Mouse (Mus musculus) kidney, embryonic 16.5 days (tissue): ENCODE data around the gene Slc25a34. TPM values are rescaled to one million over a fixed set of nuclear protein-coding genes. Genes with fewer than 3 reads are reported as not detected.
A peak's percentile ranks its signal among the peaks of the same experiment; 100 is the strongest.

Experiments used
- ATAC-seq: fragments of 200-750 bp; cut with Nextera tagmentation; 2 replicates; pipeline ENCODE4 v1.8.0; 2017; ENCODE audit warnings: moderate TSS enrichment; ENCODE audit not compliant: low FRiP score, low TSS enrichment
- H3K27ac ChIP-seq: fragments of 300-500 bp; sonication (generic); 2 replicates; pipeline ENCODE4 v1.5.1; 2014; ENCODE audit warnings: low read length
- H3K27me3 ChIP-seq: fragments of 300-500 bp; sonication (generic); 2 replicates; pipeline ENCODE4 v1.6.1; 2014; ENCODE audit warnings: low read length, control low read depth, mixed read lengths; ENCODE audit not compliant: insufficient read depth
- H3K36me3 ChIP-seq: fragments of 300-500 bp; sonication (generic); 2 replicates; pipeline ENCODE4 v1.6.1; 2014; ENCODE audit warnings: low read length, control low read depth, mixed read lengths; ENCODE audit not compliant: insufficient read depth
- H3K4me1 ChIP-seq: fragments of 300-500 bp; sonication (generic); 2 replicates; pipeline ENCODE4 v1.6.1; 2014; ENCODE audit warnings: low read length, control low read depth, mixed read lengths; ENCODE audit not compliant: insufficient read depth
- H3K4me2 ChIP-seq: fragments of 300-500 bp; sonication (generic); replicated peaks from 2 replicates; pipeline ENCODE4 v1.6.1; 2014; ENCODE audit warnings: low read depth, low read length
- H3K4me3 ChIP-seq: fragments of 300-500 bp; sonication (generic); 2 replicates; pipeline ENCODE4 v1.5.1; 2014; ENCODE audit warnings: mild to moderate bottlenecking, low read length
- H3K9ac ChIP-seq: fragments of 300-500 bp; sonication (generic); replicated peaks from 2 replicates; pipeline ENCODE4 v1.6.1; 2014; ENCODE audit warnings: low read length
- H3K9me3 ChIP-seq: fragments of 300-500 bp; sonication (generic); 2 replicates; pipeline ENCODE4 v1.6.1; 2016; ENCODE audit warnings: low read length, control low read depth
- WGBS: fragments of 180-500 bp; shearing (Covaris S2); extraction: QIAGEN DNeasy Blood & Tissue Kit; methylation state at CpG from one replicate; pipeline ENCODE4 v1.1.7; 2014; 5-methylcytosine and 5-hydroxymethylcytosine counted together
- polyA plus RNA-seq: library from polyadenylated mRNA; unstranded; fragments of >200 nt; fragmentation: Nextera tagmentation; extraction: Ambion mirVana; gene quantifications from 2 replicates; pipeline ENCODE4 v1.2.1, GENCODE M21; 2015

Slc25a34 gene
- 0.54 and 0.69 TPM in 2 replicates for polyA plus RNA-seq

DNA sequence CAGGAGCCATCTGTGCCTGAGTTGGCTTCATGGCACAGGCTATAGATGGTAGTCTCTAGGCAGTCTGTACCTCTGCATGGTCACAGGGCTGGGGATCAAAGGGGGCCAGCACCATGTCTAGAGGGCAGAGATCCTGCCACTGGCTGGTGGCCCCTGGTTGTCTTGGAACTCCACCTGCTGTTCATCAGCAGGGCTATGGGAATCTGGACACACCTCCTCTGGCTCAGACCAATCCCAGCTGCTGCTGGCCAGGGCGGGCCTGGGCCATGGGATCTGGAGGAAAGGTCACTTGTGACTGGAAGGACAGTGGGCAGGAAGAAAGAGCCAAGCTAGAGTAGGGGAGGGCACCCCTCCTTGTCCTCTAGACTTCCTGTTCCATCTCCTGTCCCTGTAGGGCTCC is at the start of gene Slc25a34:
Gene Slc25a34 (minus strand): TSS at position 156 of the 400 bp plus-strand sequence.
- ATAC-seq, result peak; percentile 74
- H3K4me3 ChIP-seq, result no peak within 1 kb of the TSS
- peak within 1 kb of the TSS; percentile 55 for H3K27ac ChIP-seq

DNA sequence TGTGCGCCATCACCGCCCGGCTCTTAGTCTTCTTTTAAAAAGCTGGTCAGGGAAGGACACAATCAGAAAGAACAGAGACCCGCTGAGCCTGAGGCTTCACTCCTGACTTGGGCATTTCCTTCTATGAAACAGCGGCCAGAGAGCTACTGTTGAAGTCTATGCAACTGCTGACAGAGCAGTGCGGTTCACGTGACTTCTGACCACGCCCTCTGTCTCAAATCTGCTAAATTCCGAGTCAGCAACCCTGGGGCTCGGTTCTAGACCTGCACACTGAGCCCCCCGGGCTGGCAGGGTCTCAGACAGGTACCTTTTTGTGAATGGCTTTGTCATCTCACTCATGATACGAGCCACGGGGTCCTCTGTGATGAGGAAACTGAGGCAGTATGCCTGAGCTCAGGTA is 48.7 kb upstream of the Slc25a34 start:
- ATAC-seq, result no peak
- Histone ChIP-seq H3K9me3 (no peaks in the 10 kb centered on the region), H3K9ac (no peak overlapping the region), H3K27ac (no peak overlapping the region), H3K4me3 (no peak overlapping the region), H3K4me2 (no peak overlapping the region), H3K36me3 (no peaks in the 10 kb centered on the region), H3K27me3 (no peaks in the 10 kb centered on the region), H3K4me1 (no peaks in the 10 kb centered on the region)
- 82% methylated on average over 13 of the region's 13 CpGs for WGBS

More for the DNA sequence above, at the start of gene Slc25a34:
- peaks cover 10% of the 10 kb centered on the region for H3K4me1 ChIP-seq
- H3K4me2 ChIP-seq, result no peak within 1 kb of the TSS
- H3K36me3 ChIP-seq, result peaks cover 23% of the 10 kb centered on the region
- H3K27me3 ChIP-seq, result no peaks in the 10 kb centered on the region
- H3K9ac ChIP-seq, result no peak within 1 kb of the TSS
- 24% methylated on average over 1 of the region's 1 CpGs for WGBS
- no peaks in the 10 kb centered on the region for H3K9me3 ChIP-seq

DNA sequence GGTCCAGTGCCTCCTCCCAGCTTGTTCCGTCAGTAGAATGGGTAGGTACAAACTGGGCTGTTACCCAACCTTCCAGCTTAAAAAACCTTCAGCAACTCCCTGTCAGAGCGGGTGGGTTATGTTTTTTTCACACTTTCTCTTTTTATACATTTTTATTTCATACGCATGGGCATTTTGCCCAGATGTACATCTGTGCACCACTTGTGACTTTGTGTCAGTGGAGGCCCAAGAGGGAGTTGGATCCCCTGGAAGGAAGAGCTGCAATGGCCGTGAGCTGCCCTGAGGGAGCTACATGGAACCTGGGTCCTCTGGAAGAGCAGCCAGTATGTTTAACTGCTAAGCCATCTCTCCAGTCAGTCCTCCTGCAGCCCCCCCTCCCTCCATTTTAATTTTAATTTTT is 47.8 kb upstream of the Slc25a34 start:
- Histone ChIP-seq H3K4me2 (no peak overlapping the region), H3K4me1 (no peaks in the 10 kb centered on the region), H3K4me3 (no peak overlapping the region), H3K27ac (no peak overlapping the region), H3K9me3 (no peaks in the 10 kb centered on the region), H3K27me3 (no peaks in the 10 kb centered on the region), H3K9ac (no peak overlapping the region), H3K36me3 (no peaks in the 10 kb centered on the region)
- WGBS, result 73% methylated on average over 4 of the region's 4 CpGs
- no peak for ATAC-seq

DNA sequence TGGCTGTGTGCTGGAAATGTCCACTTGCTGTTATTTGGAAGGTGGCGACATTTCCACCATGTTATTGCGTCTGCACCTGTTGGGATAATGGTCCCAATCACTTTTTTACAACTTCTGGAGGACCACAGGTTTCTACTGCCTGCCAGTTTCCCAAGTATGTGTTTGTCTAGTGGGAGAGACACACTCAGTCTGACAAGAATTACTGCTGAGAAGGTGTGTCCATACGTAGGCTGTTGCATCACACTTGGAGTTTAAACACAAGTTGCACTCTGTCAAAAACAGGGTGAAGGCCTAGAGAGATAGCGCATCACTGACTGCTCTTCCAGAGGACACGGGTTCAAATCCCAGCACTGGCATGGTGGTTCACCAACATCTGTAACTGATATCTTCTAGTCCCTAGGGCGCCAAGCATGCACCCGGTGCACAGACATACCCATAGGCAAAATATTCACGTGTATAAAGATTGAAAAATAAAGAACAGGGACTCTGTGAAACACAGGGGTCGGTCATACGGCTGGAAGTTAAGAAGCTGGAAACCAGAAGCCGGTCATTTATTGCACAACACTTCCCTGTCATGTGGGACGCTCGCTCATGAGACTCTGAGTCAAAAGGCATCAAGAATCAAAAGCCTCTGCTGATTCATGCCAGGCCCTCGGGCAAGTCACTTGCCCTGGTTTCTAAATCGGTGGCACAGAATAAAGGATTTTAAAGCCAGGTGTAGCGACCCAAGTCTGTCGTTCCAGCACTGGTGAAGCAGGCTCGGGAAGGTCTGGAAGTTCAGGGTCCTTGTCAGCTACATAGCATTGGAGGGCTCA is 46.5 kb upstream of the Slc25a34 start:
- 83% methylated on average over 18 of the region's 18 CpGs for WGBS
- H3K27ac ChIP-seq, result no peak overlapping the region

DNA sequence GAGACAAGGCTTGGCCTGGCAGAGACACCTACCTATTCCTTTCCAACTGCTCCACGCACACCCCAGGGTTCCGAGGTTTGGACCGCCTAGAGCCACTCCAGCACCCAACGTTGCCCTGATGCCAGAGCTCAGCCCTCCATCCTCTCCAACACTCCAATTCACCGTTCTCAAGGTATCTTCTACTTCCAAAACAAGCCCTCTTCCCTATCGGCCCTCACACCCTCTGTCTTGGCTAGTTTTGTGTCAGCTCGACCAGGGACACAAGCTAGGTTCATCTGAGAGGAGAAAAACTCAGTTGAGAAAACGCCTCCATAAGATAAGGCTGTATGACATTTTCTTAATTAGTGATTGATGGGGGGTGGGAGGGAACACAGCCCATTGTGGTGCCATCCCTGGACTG is 41.2 kb upstream of the Slc25a34 start, which contains the start of gene Plekhm2:
Gene Plekhm2 (minus strand): TSS at position 101 of the 400 bp plus-strand sequence.
- Histone ChIP-seq H3K36me3 (0 out of 2 replicates have a peak, but pooled peaks cover 10% of the 10 kb centered on the region), H3K9ac (peak within 1 kb of the TSS; percentile 97), H3K27ac (peak within 1 kb of the TSS; percentile 74), H3K4me1 (peaks cover 14% of the 10 kb centered on the region), H3K4me2 (peak within 1 kb of the TSS; percentile 95), H3K9me3 (no peaks in the 10 kb centered on the region), H3K27me3 (no peaks in the 10 kb centered on the region), H3K4me3 (peak within 1 kb of the TSS; percentile 64)
- peak; percentile 24; the same call in 1 of the 2 replicates for ATAC-seq
- 69% methylated on average over 8 of the region's 8 CpGs for WGBS

More for the DNA sequence above, 46.5 kb upstream of the Slc25a34 start:
- H3K36me3 ChIP-seq, result no peaks in the 10 kb centered on the region
- no peak overlapping the region for H3K4me2 ChIP-seq
- H3K4me3 ChIP-seq, result no peak overlapping the region
- no peak for ATAC-seq
- no peaks in the 10 kb centered on the region for H3K27me3 ChIP-seq
- no peaks in the 10 kb centered on the region for H3K4me1 ChIP-seq
- H3K9me3 ChIP-seq, result no peaks in the 10 kb centered on the region
- H3K9ac ChIP-seq, result no peak overlapping the region

DNA sequence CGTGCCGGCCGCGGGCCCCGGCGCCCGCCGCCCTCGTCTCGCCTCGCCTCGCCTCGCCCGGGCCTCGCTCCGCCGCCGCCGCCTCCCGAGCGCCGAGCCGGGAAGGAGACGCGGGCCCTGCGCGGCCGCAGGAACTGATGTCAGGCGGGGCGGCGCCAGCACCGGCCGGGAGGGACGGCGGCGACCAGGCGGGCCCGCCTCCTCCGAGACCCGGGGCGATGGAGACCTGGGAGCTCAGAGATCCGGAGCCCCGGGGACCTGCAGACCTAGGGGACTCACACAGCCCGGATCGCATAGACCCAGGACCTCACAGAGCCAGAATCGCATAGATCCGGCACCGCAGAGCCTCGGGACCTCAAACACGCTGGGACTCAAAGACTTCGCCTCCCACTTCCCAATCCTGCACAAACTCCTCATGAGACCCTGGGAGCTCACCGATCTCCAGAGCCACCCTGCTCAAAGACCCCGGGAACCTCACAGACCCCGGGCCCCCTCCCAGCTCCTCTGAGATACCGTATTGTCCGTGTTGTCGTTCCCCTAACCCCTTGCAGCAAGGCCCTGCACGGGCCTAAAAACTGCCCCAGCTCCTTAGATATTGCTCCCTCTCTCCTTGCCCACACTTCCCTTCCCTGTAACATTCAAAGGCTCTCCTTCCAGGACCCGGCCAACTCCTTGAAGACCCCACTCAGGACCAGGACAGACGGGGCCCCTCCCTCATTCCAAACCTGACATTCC is 40.6 kb upstream of the Slc25a34 start:
- Histone ChIP-seq H3K4me1 (peaks cover 14% of the 10 kb centered on the region), H3K9ac (peak overlapping the region; percentile 97), H3K27me3 (no peaks in the 10 kb centered on the region), H3K4me3 (peak overlapping the region; percentile 64), H3K4me2 (peak overlapping the region; percentile 95), H3K9me3 (no peaks in the 10 kb centered on the region), H3K36me3 (0 out of 2 replicates have a peak, but pooled peaks cover 10% of the 10 kb centered on the region), H3K27ac (peak overlapping the region; percentile 74)
- ATAC-seq, result peak; percentile 82
- WGBS, result under 1% methylated on average over 27 of the region's 60 CpGs

DNA sequence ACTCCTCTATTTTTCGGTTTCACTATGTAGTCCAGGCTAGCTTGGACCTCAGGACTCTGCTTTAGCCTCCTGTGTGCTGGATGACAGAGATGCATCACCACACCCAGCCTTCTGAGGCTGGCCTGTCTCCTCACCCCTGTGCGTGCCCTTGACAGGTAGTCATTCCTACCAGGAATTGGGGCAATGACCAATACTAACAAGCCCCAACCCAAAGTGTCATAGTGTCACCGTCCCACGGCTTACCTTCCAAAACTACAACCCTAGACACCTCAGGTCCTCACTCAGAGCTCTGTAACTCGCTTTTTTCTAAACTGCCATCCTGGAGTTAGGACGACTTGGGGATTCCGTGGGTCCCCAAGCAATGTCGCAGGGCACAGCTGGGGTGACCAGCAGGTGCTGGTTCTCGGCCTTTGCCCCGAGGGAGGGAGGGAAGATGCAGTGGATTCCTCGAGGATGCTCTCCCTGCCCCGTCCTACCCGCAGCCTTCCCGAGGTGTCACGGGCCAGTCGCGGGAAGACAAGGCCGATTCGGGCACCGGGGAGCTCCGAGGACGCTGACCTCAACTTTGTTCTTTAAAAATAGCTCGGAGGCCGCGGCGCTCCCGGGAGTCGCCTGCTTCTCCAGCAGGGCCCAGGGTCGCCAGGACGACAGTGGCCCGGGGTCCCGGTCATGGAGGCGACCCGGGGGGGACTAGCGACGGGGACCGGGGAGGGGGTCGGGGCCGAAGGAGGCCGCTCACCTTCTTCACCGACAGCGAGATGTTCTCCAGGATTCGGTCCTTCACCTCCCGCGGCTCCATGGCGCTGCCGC is 39.7 kb upstream of the Slc25a34 start:
- Histone ChIP-seq H3K36me3 (peaks cover 16% of the 10 kb centered on the region; the same call in 1 of the 2 replicates), H3K9ac (peak overlapping the region; percentile 97), H3K4me2 (peak overlapping the region; percentile 95), H3K27ac (peak overlapping the region; percentile 74), H3K4me3 (peak overlapping the region; percentile 64), H3K9me3 (no peaks in the 10 kb centered on the region), H3K27me3 (no peaks in the 10 kb centered on the region), H3K4me1 (peaks cover 14% of the 10 kb centered on the region)
- peak; percentile 33; the same call in 1 of the 2 replicates for ATAC-seq
- 3% methylated on average over 46 of the region's 47 CpGs for WGBS

DNA sequence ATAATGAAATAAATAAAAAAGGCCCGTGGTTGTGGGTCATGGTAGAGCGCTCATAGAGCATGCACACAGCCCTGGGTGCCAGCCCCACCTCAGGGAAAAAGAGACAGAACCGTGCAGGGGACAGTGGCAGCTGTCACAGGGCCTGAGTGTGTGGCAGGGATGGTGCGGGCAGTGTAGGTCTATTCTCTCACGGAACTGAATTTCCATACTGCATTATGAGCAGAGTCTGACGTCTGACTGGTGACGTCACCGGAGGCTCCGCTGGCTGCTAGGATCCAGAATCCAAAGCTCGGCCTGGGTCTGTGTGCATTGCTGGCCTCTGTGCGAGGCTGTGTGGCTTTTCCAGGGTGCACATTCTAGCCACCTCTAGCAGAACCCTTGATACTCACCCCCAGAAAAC is 37.3 kb upstream of the Slc25a34 start:
- Histone ChIP-seq H3K9ac (no peak overlapping the region), H3K4me1 (peaks cover 14% of the 10 kb centered on the region), H3K4me3 (no peak overlapping the region), H3K36me3 (peaks cover 16% of the 10 kb centered on the region; the same call in 1 of the 2 replicates), H3K4me2 (no peak overlapping the region), H3K27ac (no peak overlapping the region), H3K27me3 (no peaks in the 10 kb centered on the region), H3K9me3 (no peaks in the 10 kb centered on the region)
- no peak for ATAC-seq
- WGBS, result 90% methylated on average over 11 of the region's 11 CpGs

DNA sequence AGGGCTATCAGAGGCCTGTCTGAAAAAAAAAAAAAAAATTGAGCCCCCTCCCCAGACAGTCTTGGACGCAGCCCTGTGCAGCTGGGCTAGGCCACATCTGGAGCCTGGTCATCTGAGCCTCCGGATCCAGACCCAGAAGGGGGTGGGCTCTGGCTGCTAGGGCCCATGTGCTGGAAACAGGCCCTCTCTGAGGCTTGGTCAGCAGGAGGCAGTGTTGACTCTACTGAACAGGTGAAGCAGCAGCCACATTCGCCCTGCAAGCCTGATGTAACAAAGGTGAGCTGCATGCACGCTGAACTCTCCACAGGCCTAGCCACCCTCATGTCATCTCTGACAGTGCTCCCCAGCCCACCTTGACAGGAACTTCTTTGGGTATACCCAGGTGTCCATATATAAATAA is 36.1 kb upstream of the Slc25a34 start:
- Histone ChIP-seq H3K9me3 (no peaks in the 10 kb centered on the region), H3K9ac (no peak overlapping the region), H3K27ac (no peak overlapping the region), H3K4me3 (no peak overlapping the region), H3K4me1 (peaks cover 11% of the 10 kb centered on the region), H3K36me3 (peaks cover 16% of the 10 kb centered on the region; the same call in 1 of the 2 replicates), H3K27me3 (no peaks in the 10 kb centered on the region), H3K4me2 (no peak overlapping the region)
- 64% methylated on average over 4 of the region's 4 CpGs for WGBS
- no peak for ATAC-seq
